Comparison of ENCODE assay signal across 21 mouse cellular contexts in genomic region chr1:30460295-30460958, GRCm38 (mm10).
"Had no signal": no experiment of that assay in that cellular context is flagged by ENCODE, and none has a peak within 500 bp of the region (broad histone marks: within the 10 kb centered on the region; RNA-seq: fewer than 3 reads in every experiment).

No protein-coding gene starts in this region.

- H3K36me3 ChIP-seq: heart, embryonic 13.5 days; heart, embryonic 15.5 days; hindbrain, embryonic 13.5 days; hindbrain, embryonic 15.5 days; limb, embryonic 13.5 days; limb, embryonic 15.5 days; liver, embryonic 12.5 days had no signal

- ATAC-seq: hindbrain, postnatal 0 days; intestine, embryonic 16.5 days; liver, embryonic 12.5 days had no signal

- H3K9me3 ChIP-seq: heart, embryonic 13.5 days; heart, embryonic 15.5 days; hindbrain, embryonic 13.5 days; hindbrain, embryonic 15.5 days; limb, embryonic 13.5 days; limb, embryonic 15.5 days; liver, embryonic 12.5 days had no signal

- H3K27ac ChIP-seq: heart, adult 2 months; heart, embryonic 13.5 days; heart, embryonic 15.5 days; hindbrain, embryonic 13.5 days; hindbrain, embryonic 15.5 days; hindbrain, postnatal 0 days; limb, embryonic 13.5 days; limb, embryonic 15.5 days; liver, embryonic 12.5 days; liver, embryonic 14.5 days had no signal

- H3K4me1 ChIP-seq: heart, embryonic 13.5 days; heart, embryonic 15.5 days; hindbrain, embryonic 13.5 days; hindbrain, embryonic 15.5 days; limb, embryonic 13.5 days; limb, embryonic 15.5 days; liver, embryonic 12.5 days had no signal

- H3K27me3 ChIP-seq: heart, embryonic 13.5 days; heart, embryonic 15.5 days; hindbrain, embryonic 13.5 days; hindbrain, embryonic 15.5 days; limb, embryonic 13.5 days; limb, embryonic 15.5 days; liver, embryonic 12.5 days had no signal

- H3K9ac ChIP-seq: heart, embryonic 13.5 days; heart, embryonic 15.5 days; hindbrain, embryonic 13.5 days; hindbrain, embryonic 15.5 days; limb, embryonic 13.5 days; limb, embryonic 15.5 days; liver, embryonic 12.5 days; liver, embryonic 14.5 days had no signal

- DNase-seq: gastrocnemius, postnatal 14 days; gastrocnemius, postnatal 36 days; heart, adult 2 months; heart, postnatal 14 days; heart, postnatal 36 days; kidney, adult 11 months; kidney, adult 2 months; layer of hippocampus, adult 9-11 months; layer of hippocampus, postnatal 36 days; left cerebral cortex, postnatal 4 days had no signal

- H3K4me3 ChIP-seq: heart, adult 2 months; heart, embryonic 13.5 days; heart, embryonic 15.5 days; hindbrain, embryonic 13.5 days; hindbrain, embryonic 15.5 days; limb, embryonic 13.5 days; limb, embryonic 15.5 days; liver, embryonic 12.5 days had no signal

- H3K4me2 ChIP-seq: heart, embryonic 11.5 days; heart, embryonic 13.5 days; heart, embryonic 15.5 days; hindbrain, embryonic 13.5 days; hindbrain, embryonic 15.5 days; limb, embryonic 13.5 days; limb, embryonic 15.5 days; liver, embryonic 12.5 days had no signal
